Comparison of ENCODE assay signal across 23 mouse cellular contexts in genomic region chr2:65316721-65317120, GRCm38 (mm10). TPM values are rescaled to one million over a fixed set of nuclear protein-coding genes. Genes with fewer than 3 reads are reported as not detected.
DNase-seq lines count a peak whose midpoint lies in the region; ATAC-seq and TF ChIP-seq lines count a peak whose summit lies in the region.
"Had no signal": no experiment of that assay in that cellular context is flagged by ENCODE, and none has a peak within 500 bp of the region (broad histone marks: within the 10 kb centered on the region; RNA-seq: fewer than 3 reads in every experiment).

No protein-coding gene starts in this region.

- no peak overlapping the region for H3K4me2 ChIP-seq in hindbrain, postnatal 0 days (ENCODE audit: low read depth, low read length)
- H3K4me2 ChIP-seq: embryonic facial prominence, embryonic 12.5 days; forebrain, embryonic 13.5 days; forebrain, embryonic 15.5 days had no signal

- WGBS in thymus, adult 2 months, result 98% methylated on average over 12 of the region's 12 CpGs
- 94% methylated on average over 12 of the region's 12 CpGs for WGBS in hindbrain, postnatal 0 days

- no peak for TF ChIP-seq CTCF in thymus, adult 2 months (IDR thresholded peaks at IDR 0.05; ENCODE audit: borderline replicate concordance, control insufficient read depth, extremely low read depth, insufficient read depth, low read length, poor library complexity)
- no peak for TF ChIP-seq CTCF in hindbrain, postnatal 0 days (IDR thresholded peaks at IDR 0.05; ENCODE audit: low read depth)

- no peaks in the 10 kb centered on the region for H3K36me3 ChIP-seq in thymus, adult 2 months (ENCODE audit: control insufficient read depth, insufficient read depth, low read length)
- no peaks in the 10 kb centered on the region for H3K36me3 ChIP-seq in hindbrain, postnatal 0 days (ENCODE audit: insufficient read depth, low read length)
- H3K36me3 ChIP-seq: embryonic facial prominence, embryonic 10.5 days; embryonic facial prominence, embryonic 12.5 days; forebrain, embryonic 15.5 days; G1E had no signal

- H3K27ac ChIP-seq in thymus, adult 2 months (ENCODE audit: control insufficient read depth, insufficient read depth, low read length), result no peak overlapping the region
- no peak overlapping the region for H3K27ac ChIP-seq in hindbrain, postnatal 0 days
- H3K27ac ChIP-seq: embryonic facial prominence, embryonic 10.5 days; embryonic facial prominence, embryonic 12.5 days; forebrain, embryonic 13.5 days; forebrain, embryonic 15.5 days had no signal

- no peak overlapping the region for H3K4me3 ChIP-seq in thymus, adult 2 months (ENCODE audit: control insufficient read depth, insufficient read depth, low read length)
- no peak overlapping the region for H3K4me3 ChIP-seq in hindbrain, postnatal 0 days (ENCODE audit: low read length)
- H3K4me3 ChIP-seq: embryonic facial prominence, embryonic 10.5 days; embryonic facial prominence, embryonic 12.5 days; forebrain, embryonic 13.5 days; forebrain, embryonic 15.5 days had no signal

- no peaks in the 10 kb centered on the region; the same call in 1 of the 2 replicates for H3K4me1 ChIP-seq in thymus, adult 2 months (replicated peaks; ENCODE audit: control insufficient read depth, insufficient read depth, low read length)
- no peaks in the 10 kb centered on the region for H3K4me1 ChIP-seq in hindbrain, postnatal 0 days (ENCODE audit: insufficient read depth, low read length)
- H3K4me1 ChIP-seq: embryonic facial prominence, embryonic 10.5 days; embryonic facial prominence, embryonic 12.5 days; forebrain, embryonic 15.5 days had no signal

- no peak overlapping the region for H3K9ac ChIP-seq in hindbrain, postnatal 0 days (replicated peaks; ENCODE audit: low read length)
- H3K9ac ChIP-seq: embryonic facial prominence, embryonic 12.5 days; forebrain, embryonic 13.5 days; forebrain, embryonic 15.5 days; forebrain, postnatal 0 days had no signal

- H3K9me3 ChIP-seq in hindbrain, postnatal 0 days (ENCODE audit: low read length), result no peaks in the 10 kb centered on the region
- H3K9me3 ChIP-seq: embryonic facial prominence, embryonic 10.5 days; embryonic facial prominence, embryonic 12.5 days; forebrain, embryonic 13.5 days; forebrain, embryonic 15.5 days had no signal

- no peak for ATAC-seq in hindbrain, postnatal 0 days
- ATAC-seq: activated CD4-positive, CD25-positive, alpha-beta regulatory T cell, adult 4 months; CD4-positive, CD25-positive, alpha-beta regulatory T cell, adult 4 months; forebrain, embryonic 13.5 days; forebrain, embryonic 15.5 days; forebrain, postnatal 0 days; Patski had no signal

- TF ChIP-seq POLR2A in thymus, adult 2 months (IDR thresholded peaks at IDR 0.05; ENCODE audit: control insufficient read depth, extremely low read depth, insufficient read depth, low read length, poor library complexity), result no peak

- H3K27me3 ChIP-seq in thymus, adult 2 months (ENCODE audit: control insufficient read depth, insufficient read depth, low read length), result no peaks in the 10 kb centered on the region
- no peaks in the 10 kb centered on the region for H3K27me3 ChIP-seq in hindbrain, postnatal 0 days (ENCODE audit: insufficient read depth, low read length)
- H3K27me3 ChIP-seq: CH12.LX; embryonic facial prominence, embryonic 12.5 days; forebrain, embryonic 13.5 days; forebrain, embryonic 15.5 days; Patski had no signal

- DNase-seq in adrenal gland, adult (ENCODE audit: inconsistent age in 2 of 2, low spot score in 1 of 2), result peak; percentile 85
- no peak for DNase-seq in adrenal gland, postnatal 4 days (ENCODE audit: low spot score in 2 of 2)
- peak; percentile 29 for DNase-seq in adrenal gland, postnatal 10 days
- peak; percentile 36 for DNase-seq in adrenal gland, postnatal 25 days
- DNase-seq in thymus, adult 2 months, result no peak
- DNase-seq in layer of hippocampus, postnatal 14 days (ENCODE audit: low spot score in 2 of 2), result no peak
- no peak for DNase-seq in hindbrain, postnatal 0 days (ENCODE audit: low spot score)
- DNase-seq: B cell, adult 2 months; cerebellum, adult 11-12 months; cerebellum, adult 2 months; cerebellum, adult 9-10 months; cerebellum, postnatal 10 days; cerebellum, postnatal 25 days; forebrain, postnatal 0 days had no signal

RNA-seq across cellular contexts. Expression of gene Slc38a11, which starts 47.1 kb away (rescaled TPM):
- 10 to 100 TPM; 53.7 to 58.3 TPM for total RNA-seq in adrenal gland, postnatal 4 days (2021)
- total RNA-seq in adrenal gland, postnatal 10 days (2021), result 10 to 100 TPM; 20.9 to 22.6 TPM
- total RNA-seq in adrenal gland, postnatal 25 days (2021), result 16.8 and 23.1 TPM in 2 replicates
- 0.15 TPM in 1 of 2 replicates, not detected in the other for polyA plus RNA-seq in thymus, adult 2 months (2012; rRNA removed)
- 1 to 10 TPM; 1.9 to 4.4 TPM for total RNA-seq in layer of hippocampus, postnatal 14 days (2021)
- total RNA-seq in hindbrain, postnatal 0 days (2014; rRNA removed), result 4.1 and 6.0 TPM in 2 replicates
- polyA plus RNA-seq in hindbrain, postnatal 0 days (2015; fragmentation: Nextera tagmentation; extraction: Ambion mirVana), result 1.5 and 1.7 TPM in 2 replicates
- total RNA-seq: CH12.LX had no signal
- polyA plus RNA-seq: activated CD4-positive, CD25-positive, alpha-beta regulatory T cell, adult 4 months; CD4-positive, CD25-positive, alpha-beta regulatory T cell, adult 4 months; G1E; Patski had no signal

Comparison
In these comparisons a context has a peak if more than half of its experiments do, and no peak if none do; other contexts are left out.
1. DNase-seq: peak in adrenal gland, adult (2 of 2), adrenal gland, postnatal 10 days (single experiment) and adrenal gland, postnatal 25 days (single experiment); none in adrenal gland, postnatal 4 days (0 of 2), thymus, adult 2 months (single experiment), layer of hippocampus, postnatal 14 days (0 of 2) and hindbrain, postnatal 0 days (single experiment).